Mouse (Mus musculus) G1E (cell line): ENCODE data around the gene Heatr1.

Experiments used
- CTCF ChIP-seq: IDR thresholded peaks from 2 replicates; pipeline ENCODE4 v1.5.1; 2012; ENCODE audit warnings: low read depth, low read length, inconsistent platforms, mixed read lengths
- GATA1 ChIP-seq: IDR thresholded peaks from 2 replicates; pipeline ENCODE4 v1.6.1; 2012; ENCODE audit warnings: borderline replicate concordance, low read length, inconsistent platforms, mixed read lengths
- GATA2 ChIP-seq: IDR thresholded peaks from 2 replicates; pipeline ENCODE4 v1.6.1; 2012; ENCODE audit warnings: low read depth, low read length, inconsistent platforms, borderline replicate concordance

DNA sequence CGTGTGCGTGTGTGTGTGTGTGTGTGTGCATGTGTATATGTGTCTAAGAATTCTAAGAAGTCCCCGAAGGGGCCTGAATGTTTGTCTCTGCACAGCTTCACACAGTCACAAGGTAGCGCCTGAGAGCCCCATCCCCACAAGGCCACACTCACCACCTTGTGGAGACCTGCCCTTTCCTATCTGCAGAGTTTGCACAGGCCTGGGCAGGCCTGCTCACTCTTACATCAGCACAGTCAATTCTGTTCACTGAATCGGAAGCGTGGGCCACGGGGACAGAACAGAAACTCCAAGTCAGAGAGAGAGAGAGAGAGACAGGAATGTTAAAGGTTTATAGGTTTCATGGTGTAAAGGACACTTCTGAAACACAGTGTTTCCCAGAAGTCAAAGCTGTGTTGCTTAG, 90.8 kb downstream of the Heatr1 start:
- no peak for TF ChIP-seq CTCF
- TF ChIP-seq GATA1: no peak
- no peak for TF ChIP-seq GATA2
